Mouse (Mus musculus) layer of hippocampus, adult 8-10 months (tissue): Measurements from ENCODE around the gene Igf2bp3. TPM values are rescaled to one million over a fixed set of nuclear protein-coding genes. Genes with fewer than 3 reads are reported as not detected.
A peak's percentile ranks its signal among the peaks of the same experiment; 100 is the strongest.

Experiments
- DNase-seq, 2 experiments: peaks; one replicate each; pipeline ENCODE4 v3.0.0; 2022; ENCODE audit warnings: low spot score in 2 of 2
- total RNA-seq, 4 experiments: library from RNA; stranded (reverse); gene quantifications; 2 replicates each; pipeline ENCODE4 v1.2.4; 2022

Gene Igf2bp3
- total RNA-seq, 4 experiments from 2014 or later = not detected

- DNase-seq = no peak
Measured at GRCm38 (mm10) chr6:49138159-49139051, 76.4 kb downstream of the Igf2bp3 start.

- DNase-seq = no peak
Measured at GRCm38 (mm10) chr6:49136739-49137138, 78.0 kb downstream of the Igf2bp3 start.

DNA sequence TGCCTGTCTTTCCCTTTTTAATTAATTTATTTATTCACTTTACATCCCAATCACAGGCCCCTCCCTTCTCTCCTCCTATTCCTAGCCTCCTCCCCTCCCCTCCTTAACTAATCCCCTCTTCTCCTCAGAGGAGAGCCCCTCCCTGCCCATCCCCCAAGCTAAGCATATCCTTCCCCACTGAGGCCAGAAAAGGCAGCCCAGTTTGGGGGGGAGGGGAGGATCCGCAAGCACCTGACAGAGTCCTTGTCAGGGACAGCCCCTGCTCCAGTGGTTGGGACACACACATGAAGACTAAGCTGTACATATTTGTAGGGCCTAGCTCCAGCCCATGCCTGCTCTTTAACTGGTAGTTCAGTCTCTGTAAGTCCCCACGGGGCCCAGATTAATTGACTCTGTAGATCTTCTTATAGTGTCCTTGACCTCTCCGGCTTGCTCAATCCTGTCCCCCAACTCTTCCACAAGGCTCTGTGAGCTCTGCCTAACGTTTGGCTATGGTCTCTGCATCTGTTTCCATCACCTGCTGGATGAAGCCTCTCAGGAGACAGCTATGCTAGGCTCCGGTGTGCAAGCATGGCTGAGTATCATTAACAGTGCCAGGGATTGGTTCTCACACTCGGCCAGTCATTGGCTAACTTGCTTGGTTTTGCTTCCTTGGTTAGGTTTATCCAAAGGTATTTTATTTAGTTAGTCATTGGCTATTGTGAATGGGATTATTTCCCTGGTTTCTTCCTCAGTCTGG lies 82.2 kb downstream of the Igf2bp3 start:
- no peak for DNase-seq

- no peak for DNase-seq
Measured at GRCm38 (mm10) chr6:49131855-49132254, 82.9 kb downstream of the Igf2bp3 start.

DNA sequence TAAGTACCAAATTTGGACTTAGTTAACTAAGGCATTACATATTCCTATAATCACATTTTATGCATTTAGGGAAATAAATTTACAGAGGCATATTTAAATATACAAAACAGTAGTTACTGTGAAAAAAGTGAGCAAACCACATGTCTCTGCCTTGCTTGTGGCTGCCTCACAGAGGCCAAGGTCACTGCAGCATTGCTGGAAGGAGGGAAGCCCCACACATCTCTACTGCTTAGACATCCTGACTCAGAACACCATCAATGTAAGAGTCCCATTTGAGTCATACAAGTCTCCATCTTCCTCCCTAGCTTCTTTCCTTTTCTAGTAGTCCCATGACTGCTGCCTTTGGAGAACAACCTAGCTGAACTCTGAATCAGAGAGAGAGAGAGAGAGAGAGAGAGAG lies 84.4 kb downstream of the Igf2bp3 start:
- DNase-seq = no peak

DNA sequence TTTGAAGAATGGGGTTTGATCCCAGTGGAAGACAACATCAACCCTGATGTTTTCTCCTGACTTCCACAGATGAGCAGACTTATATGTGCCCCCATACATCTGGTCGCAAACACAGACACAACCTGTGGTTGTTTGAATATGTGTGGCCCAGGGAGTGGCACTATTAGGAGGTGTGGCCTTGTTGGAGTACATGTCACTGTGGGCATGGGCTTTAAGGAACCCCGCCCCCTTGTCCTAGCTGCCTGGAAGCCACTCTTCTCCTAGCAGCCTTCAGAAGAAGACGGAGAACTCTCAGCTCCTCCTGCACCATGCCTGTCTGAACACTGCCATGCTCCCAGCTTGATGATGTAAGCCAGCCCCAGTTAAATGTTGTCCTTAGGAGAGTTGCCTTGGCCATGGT lies 94.4 kb downstream of the Igf2bp3 start:
- DNase-seq = no peak

- no peak for DNase-seq
Measured at GRCm38 (mm10) chr6:49119462-49120135, 95.2 kb downstream of the Igf2bp3 start.

DNA sequence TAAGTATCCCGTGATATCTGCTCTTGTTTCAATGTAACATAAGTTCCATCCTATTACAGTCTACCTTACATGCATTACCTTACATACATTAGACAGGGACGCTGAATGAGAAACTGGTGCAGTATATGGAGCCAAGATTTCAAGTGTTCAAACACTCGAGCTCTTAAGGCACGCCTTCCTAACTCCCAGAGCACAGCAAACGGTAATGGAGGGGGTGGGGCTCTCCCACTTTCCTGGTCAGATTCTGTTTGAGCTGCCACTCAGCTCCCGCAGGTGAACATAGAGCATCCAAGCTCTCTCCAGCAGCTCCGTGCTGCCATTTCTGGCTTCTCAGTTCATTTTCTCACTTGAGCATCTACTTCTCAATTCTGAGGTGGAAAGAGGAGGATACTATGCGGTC lies 96.3 kb downstream of the Igf2bp3 start:
- no peak for DNase-seq

- no peak for DNase-seq
Measured at GRCm38 (mm10) chr6:49116241-49116640, 98.5 kb downstream of the Igf2bp3 start.

GRCm38 (mm10) chr6:49115550-49115949 lies 99.2 kb downstream of the Igf2bp3 start:
- DNase-seq = no peak

DNA sequence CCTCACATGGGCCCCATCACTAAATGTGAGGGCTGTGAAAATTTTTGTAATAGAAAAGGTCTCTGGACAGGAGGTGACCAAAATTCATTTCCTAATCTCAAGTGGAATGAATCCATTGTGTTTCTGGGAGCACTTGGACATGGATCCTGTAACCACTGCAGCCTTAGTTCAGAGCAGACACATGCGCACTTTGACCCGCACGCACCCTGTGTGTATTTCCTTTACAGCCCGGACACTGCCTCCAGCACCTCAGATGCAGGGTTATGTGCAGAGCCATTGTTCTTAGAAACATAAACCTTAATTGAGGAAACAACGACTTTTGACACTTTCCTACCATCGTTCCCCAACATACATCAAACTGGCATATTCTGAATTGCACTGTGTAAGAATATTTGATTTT lies 100.3 kb downstream of the Igf2bp3 start:
- no peak for DNase-seq

DNA sequence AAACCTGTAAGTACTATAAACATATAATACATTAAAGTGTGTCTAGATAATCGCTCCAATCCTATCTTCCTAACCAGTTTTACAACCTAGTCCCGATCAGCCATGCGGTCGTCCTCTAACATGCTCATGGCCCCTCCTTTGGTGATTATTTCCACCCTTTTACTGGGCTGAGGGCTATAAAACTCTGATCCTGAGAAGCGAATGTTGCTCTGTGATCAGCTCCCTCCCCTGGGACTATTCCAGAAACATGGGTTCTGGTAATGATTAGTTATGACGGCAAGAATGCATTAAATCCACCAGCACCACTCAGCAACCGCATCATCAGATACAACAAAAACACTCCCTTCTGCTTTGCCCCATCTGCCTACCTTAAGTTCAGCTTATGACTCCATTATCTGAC lies 100.9 kb downstream of the Igf2bp3 start:
- no peak for DNase-seq

- DNase-seq = no peak
Measured at GRCm38 (mm10) chr6:49109196-49109595, 105.6 kb downstream of the Igf2bp3 start.

GRCm38 (mm10) chr6:49106746-49107500 lies 107.8 kb downstream of the Igf2bp3 start:
- DNase-seq = no peak

GRCm38 (mm10) chr6:49099086-49099485 lies 115.7 kb downstream of the Igf2bp3 start:
- DNase-seq = no peak

GRCm38 (mm10) chr6:49097596-49098110 lies 117.1 kb downstream of the Igf2bp3 start:
- no peak for DNase-seq

GRCm38 (mm10) chr6:49096933-49097461 lies 117.8 kb downstream of the Igf2bp3 start:
- DNase-seq = peak; percentile 72 to 73

- DNase-seq = peak; percentile 19 to 30
Measured at GRCm38 (mm10) chr6:49096421-49096820, 118.3 kb downstream of the Igf2bp3 start.

GRCm38 (mm10) chr6:49094968-49095367 lies 119.8 kb downstream of the Igf2bp3 start:
- DNase-seq = no peak

GRCm38 (mm10) chr6:49083008-49083407 lies 131.7 kb downstream of the Igf2bp3 start:
- no peak for DNase-seq

- no peak for DNase-seq
Measured at GRCm38 (mm10) chr6:49079313-49079712, 135.4 kb downstream of the Igf2bp3 start.
